Mouse (Mus musculus) lung, embryonic 14.5 days (tissue): ENCODE results near the gene Gdpd4. TPM values are rescaled to one million over a fixed set of nuclear protein-coding genes. Genes with fewer than 3 reads are reported as not detected.

Experiments
- ATAC-seq: fragments of 200-750 bp; cut with Nextera tagmentation; 2 replicates; pipeline ENCODE4 v1.8.0; 2017; ENCODE audit warnings: mild to moderate bottlenecking, moderate TSS enrichment, moderate library complexity; ENCODE audit not compliant: insufficient read depth
- DNase-seq: peaks from one replicate; pipeline ENCODE4 v3.0.0-alpha.2; 2015
- H3K27ac ChIP-seq: fragments of 300-500 bp; sonication (generic); 2 replicates; pipeline ENCODE4 v1.5.1; 2014; ENCODE audit warnings: low read depth, mild to moderate bottlenecking, moderate library complexity
- H3K27me3 ChIP-seq: fragments of 300-500 bp; sonication (generic); 2 replicates; pipeline ENCODE4 v1.6.1; 2014; ENCODE audit warnings: low read length, control low read depth; ENCODE audit not compliant: insufficient read depth
- H3K36me3 ChIP-seq: fragments of 300-500 bp; sonication (generic); 2 replicates; pipeline ENCODE4 v1.6.1; 2014; ENCODE audit warnings: control low read depth; ENCODE audit not compliant: insufficient read depth
- H3K4me1 ChIP-seq: fragments of 300-500 bp; sonication (generic); 2 replicates; pipeline ENCODE4 v1.6.1; 2014; ENCODE audit warnings: antibody characterized with exemption, control low read depth; ENCODE audit not compliant: insufficient read depth
- H3K4me2 ChIP-seq: fragments of 300-500 bp; sonication (generic); 2 replicates; pipeline ENCODE4 v1.6.1; 2014; ENCODE audit warnings: mild to moderate bottlenecking
- H3K4me3 ChIP-seq: fragments of 300-500 bp; sonication (generic); 2 replicates; pipeline ENCODE4 v1.5.1; 2014; ENCODE audit warnings: low read depth, low read length
- H3K9ac ChIP-seq: fragments of 300-500 bp; sonication (generic); 2 replicates; pipeline ENCODE4 v1.6.1; 2014
- H3K9me3 ChIP-seq: fragments of 300-500 bp; sonication (generic); 2 replicates; pipeline ENCODE4 v1.6.1; 2016; ENCODE audit warnings: low read depth, low read length, control low read depth
- CTCF ChIP-seq: IDR thresholded peaks from 2 replicates; pipeline ENCODE4 v1.5.1; 2016; ENCODE audit warnings: antibody characterized with exemption, low read depth
- WGBS: fragments of 180-500 bp; shearing (Covaris S2); extraction: QIAGEN DNeasy Blood & Tissue Kit; methylation state at CpG from one replicate; pipeline ENCODE4 v1.1.7; 2014; 5-methylcytosine and 5-hydroxymethylcytosine counted together
- polyA plus RNA-seq: library from polyadenylated mRNA; unstranded; fragments of >200 nt; fragmentation: Nextera tagmentation; extraction: Ambion mirVana; gene quantifications from 2 replicates; pipeline ENCODE4 v1.2.1, GENCODE M21; 2014

The Gdpd4 gene
- not detected in 2 replicates for polyA plus RNA-seq

DNA sequence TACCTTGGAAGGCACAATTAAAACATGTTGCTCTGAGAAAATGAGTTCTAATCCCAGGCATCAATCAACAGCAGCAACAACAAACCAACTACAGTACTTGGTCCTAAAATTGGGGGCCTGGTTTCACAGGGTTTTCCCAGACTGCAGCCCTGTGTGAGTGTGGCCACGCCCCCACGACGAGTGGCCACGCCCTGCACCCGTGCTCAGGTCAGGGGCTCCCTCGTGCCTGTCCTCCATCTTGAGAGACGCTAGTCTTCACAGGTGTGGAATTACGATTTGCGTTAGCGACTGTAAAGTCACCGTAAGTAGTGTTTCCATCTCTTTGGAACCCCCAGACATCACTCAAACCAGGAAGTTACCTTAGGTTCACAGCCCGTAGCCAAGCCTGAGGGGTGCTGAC is at the start of gene Gdpd4:
Gene Gdpd4 (plus strand): TSS at position 214 of the 400 bp plus-strand sequence.
- H3K27me3 ChIP-seq: no peaks in the 10 kb centered on the region
- no peaks in the 10 kb centered on the region for H3K9me3 ChIP-seq
- H3K4me1 ChIP-seq: no peaks in the 10 kb centered on the region
- 74% methylated on average over 12 of the region's 12 CpGs for WGBS
- H3K9ac ChIP-seq: no peak within 1 kb of the TSS
- no peak for TF ChIP-seq CTCF
- H3K4me3 ChIP-seq: no peak within 1 kb of the TSS
- DNase-seq (no peak), ATAC-seq (no peak)
- no peaks in the 10 kb centered on the region for H3K36me3 ChIP-seq
- no peak within 1 kb of the TSS for H3K27ac ChIP-seq
- H3K4me2 ChIP-seq: no peak within 1 kb of the TSS

- Histone ChIP-seq H3K27me3 (no peaks in the 10 kb centered on the region), H3K9me3 (no peaks in the 10 kb centered on the region), H3K27ac (no peak overlapping the region), H3K9ac (no peak overlapping the region), H3K36me3 (no peaks in the 10 kb centered on the region), H3K4me1 (no peaks in the 10 kb centered on the region), H3K4me2 (no peak overlapping the region), H3K4me3 (no peak overlapping the region)
- DNase-seq (no peak), ATAC-seq (no peak)
- 86% methylated on average over 4 of the region's 4 CpGs for WGBS
- no peak for TF ChIP-seq CTCF
Observed at GRCm38 (mm10) chr7:97872396-97872795, 47.4 kb upstream of the Gdpd4 start.

DNA sequence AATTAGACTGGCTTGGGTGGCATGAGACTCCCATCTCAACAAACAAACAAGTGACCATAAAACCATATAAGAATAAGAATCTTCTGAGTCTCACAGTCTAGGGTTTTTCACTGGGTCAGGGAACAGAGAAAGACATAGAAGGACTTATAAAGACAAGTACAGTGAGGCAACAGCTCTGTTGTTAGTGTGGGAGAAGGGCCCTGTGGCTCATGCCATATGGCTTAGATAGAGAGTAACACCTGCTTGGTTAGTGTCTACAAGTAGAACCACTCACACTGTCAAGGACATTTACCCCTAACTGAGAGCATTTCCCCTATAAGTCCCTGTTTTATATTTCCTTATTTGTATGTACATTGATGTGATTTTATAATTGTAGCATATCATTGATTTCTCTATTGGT is 46.4 kb upstream of the Gdpd4 start:
- DNase-seq (no peak), ATAC-seq (no peak)
- Histone ChIP-seq H3K4me1 (no peaks in the 10 kb centered on the region), H3K36me3 (no peaks in the 10 kb centered on the region), H3K4me2 (no peak overlapping the region), H3K27me3 (no peaks in the 10 kb centered on the region), H3K27ac (no peak overlapping the region), H3K9me3 (no peaks in the 10 kb centered on the region), H3K9ac (no peak overlapping the region), H3K4me3 (no peak overlapping the region)
- TF ChIP-seq CTCF: no peak

DNA sequence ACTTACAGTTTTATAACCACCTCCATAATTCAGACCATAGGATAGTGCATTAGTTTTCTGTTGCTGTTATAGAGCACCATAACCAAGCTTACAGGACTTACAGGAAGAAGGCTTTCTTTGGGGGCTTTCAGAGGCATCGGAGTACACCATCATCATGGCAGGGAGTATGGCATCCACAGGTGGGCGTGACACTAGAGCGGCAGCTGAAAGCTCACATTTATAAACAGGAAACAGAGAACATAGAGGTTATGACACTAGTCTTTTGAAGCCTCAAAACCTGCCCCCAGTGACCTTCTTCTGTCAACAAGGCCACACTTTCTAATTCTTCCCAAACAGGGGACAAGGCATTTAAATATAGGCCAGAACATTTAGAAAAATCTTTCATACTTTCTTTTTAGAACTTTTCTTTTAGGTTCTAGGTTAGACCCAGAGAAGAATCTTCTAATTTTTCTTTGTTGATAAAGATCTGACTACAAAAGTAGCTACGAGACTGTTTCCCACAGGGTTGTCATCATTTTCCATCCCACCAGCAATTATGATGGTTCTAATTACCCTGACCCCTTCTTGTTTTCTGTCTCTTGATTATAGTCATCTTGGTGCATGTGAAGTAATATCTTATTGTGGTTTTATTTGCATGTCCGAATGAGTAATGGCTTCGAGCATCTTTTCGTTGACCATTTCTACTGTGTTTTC is 41.8 kb upstream of the Gdpd4 start:
- WGBS: 76% methylated on average over 7 of the region's 7 CpGs
- Histone ChIP-seq H3K4me1 (no peaks in the 10 kb centered on the region), H3K27me3 (no peaks in the 10 kb centered on the region), H3K9me3 (no peaks in the 10 kb centered on the region), H3K4me2 (no peak overlapping the region), H3K9ac (no peak overlapping the region), H3K36me3 (no peaks in the 10 kb centered on the region), H3K27ac (no peak overlapping the region), H3K4me3 (no peak overlapping the region)
- no peak for TF ChIP-seq CTCF
- DNase-seq (no peak), ATAC-seq (no peak)

DNA sequence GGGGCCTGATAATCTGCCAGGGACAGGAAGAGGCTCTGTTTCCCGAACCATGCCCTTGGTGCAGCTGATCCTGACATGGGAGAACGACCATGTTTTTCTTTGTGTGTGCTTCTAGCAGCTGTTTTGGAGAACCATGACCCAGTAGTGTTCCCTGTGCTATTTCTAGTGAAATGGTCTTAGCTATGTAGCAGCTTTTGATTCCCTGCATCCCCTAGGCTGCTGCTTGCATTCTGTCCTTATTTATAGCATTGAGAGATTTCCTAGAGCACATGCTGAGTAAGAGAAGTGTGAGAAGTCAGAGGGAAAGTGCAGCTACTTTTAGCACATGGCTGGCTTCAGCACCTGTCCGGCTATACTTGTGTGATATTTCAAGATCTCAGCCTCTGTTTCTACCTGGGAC is 8.1 kb upstream of the Gdpd4 start:
- Histone ChIP-seq H3K9me3 (no peaks in the 10 kb centered on the region), H3K4me1 (no peaks in the 10 kb centered on the region), H3K4me3 (no peak overlapping the region), H3K36me3 (no peaks in the 10 kb centered on the region), H3K9ac (no peak overlapping the region), H3K27ac (no peak overlapping the region), H3K27me3 (no peaks in the 10 kb centered on the region), H3K4me2 (no peak overlapping the region)
- ATAC-seq: no peak
- no peak for DNase-seq
- no peak for TF ChIP-seq CTCF
- WGBS: 60% methylated on average over 3 of the region's 3 CpGs

GRCm38 (mm10) chr7:97914833-97915516 is 4.8 kb upstream of the Gdpd4 start:
- Histone ChIP-seq H3K4me2 (no peak overlapping the region), H3K4me3 (no peak overlapping the region), H3K36me3 (no peaks in the 10 kb centered on the region), H3K4me1 (no peaks in the 10 kb centered on the region), H3K9me3 (no peaks in the 10 kb centered on the region), H3K27ac (no peak overlapping the region), H3K27me3 (no peaks in the 10 kb centered on the region), H3K9ac (no peak overlapping the region)
- 58% methylated on average over 2 of the region's 2 CpGs for WGBS
- DNase-seq (peak; percentile 76), ATAC-seq (peak; percentile 44; the same call in 1 of the 2 replicates)
- no peak for TF ChIP-seq CTCF

DNA sequence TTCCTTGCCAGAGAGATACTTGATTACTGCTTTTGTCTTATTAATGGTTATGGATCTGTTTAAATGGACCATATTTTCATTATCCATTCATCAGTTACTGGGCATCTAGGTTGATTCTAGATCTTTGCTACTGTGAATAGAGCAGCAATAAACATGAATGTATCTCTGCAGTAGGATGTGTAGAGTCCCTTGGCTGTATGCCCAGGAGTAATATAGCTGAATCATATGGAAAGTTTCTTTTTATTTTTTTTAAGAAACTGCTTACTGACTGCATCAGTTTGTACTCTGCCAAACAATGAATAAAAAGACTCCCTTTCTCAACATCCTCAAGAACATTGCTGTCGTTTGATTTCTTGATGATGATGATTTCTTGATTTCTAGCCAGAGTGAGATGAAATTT is 6.1 kb downstream of the Gdpd4 start:
- H3K27ac ChIP-seq: no peak overlapping the region
- no peaks in the 10 kb centered on the region for H3K9me3 ChIP-seq
- no peak overlapping the region for H3K4me3 ChIP-seq
- H3K27me3 ChIP-seq: no peaks in the 10 kb centered on the region
- peak; percentile 62; the same call in 1 of the 2 replicates for ATAC-seq
- no peak for TF ChIP-seq CTCF
- WGBS: 36% methylated on average over 1 of the region's 1 CpGs
- H3K9ac ChIP-seq: no peak overlapping the region
- no peaks in the 10 kb centered on the region for H3K4me1 ChIP-seq
- H3K4me2 ChIP-seq: no peak overlapping the region
- DNase-seq: peak; percentile 91
- no peaks in the 10 kb centered on the region for H3K36me3 ChIP-seq
